Mouse (Mus musculus) monocyte, adult 59 days (primary cell): Measurements from ENCODE around the gene Defb10. TPM values are rescaled to one million over a fixed set of nuclear protein-coding genes. Genes with fewer than 3 reads are reported as not detected.

Experiments
- total RNA-seq, 2 experiments: library from RNA; stranded (reverse); gene quantifications; one replicate each; pipeline ENCODE4 v1.2.4; 2023

Defb10 gene
- not detected for total RNA-seq

DNA sequence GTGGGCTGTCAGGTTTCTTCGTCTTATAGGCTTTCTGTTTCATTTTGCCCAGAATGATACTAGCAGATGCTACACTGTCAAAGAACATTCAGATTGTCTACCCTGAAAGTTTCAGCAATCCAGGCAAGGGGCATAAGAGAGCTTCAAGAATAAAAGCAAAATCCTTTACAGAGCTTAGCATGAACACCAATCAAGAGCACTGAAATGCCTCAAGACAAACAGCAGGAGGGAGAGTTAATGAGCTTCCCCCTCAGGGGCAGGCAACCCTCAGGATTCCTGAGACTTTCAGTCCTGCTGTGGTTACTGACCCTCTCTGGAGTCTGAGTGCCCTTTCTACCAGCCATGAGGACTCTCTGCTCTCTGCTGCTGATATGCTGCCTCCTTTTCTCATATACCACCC lies at the start of gene Defb10:
Defb10 (plus strand) TSS at position 316 of the 400 bp plus-strand sequence.

DNA sequence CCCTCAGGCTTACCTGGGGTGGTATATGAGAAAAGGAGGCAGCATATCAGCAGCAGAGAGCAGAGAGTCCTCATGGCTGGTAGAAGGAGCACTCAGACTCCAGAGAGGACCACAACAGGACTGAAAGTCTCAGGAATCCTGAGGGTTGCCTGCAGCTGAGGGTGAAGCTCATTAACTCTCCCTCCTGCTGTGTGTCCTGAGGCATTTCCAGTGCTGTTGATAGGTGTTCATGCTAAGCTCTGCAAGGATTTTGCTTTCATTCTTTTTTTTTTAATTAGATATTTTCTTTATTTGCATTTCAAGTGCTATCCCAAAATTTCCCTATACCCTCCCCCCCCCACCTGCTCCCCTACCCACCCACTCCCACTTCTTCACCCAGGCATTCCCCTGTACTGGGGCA lies 26.6 kb downstream of the Defb10 start, which contains the start of gene Defb9:
Defb9 (minus strand) TSS at position 101 of the 400 bp plus-strand sequence.

DNA sequence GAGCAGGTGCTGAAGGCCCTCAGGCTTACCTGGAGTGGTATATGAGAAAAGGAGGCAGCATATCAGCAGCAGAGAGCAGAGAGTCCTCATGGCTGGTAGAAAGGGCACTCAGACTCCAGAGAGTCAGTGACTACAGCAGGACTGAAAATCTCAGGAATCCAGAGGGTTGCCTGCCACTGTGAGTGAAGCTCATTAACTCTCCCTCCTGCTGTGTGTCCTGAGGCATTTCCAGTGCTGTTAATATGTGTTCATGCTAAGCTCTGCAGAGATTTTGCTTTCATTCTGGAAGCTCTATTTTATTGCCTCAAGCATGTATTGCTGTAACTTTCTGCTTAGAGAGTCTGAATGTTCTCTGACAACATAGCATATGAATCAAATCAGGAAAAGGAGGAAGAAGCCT lies 47.6 kb downstream of the Defb10 start, which contains the start of gene Defb11:
Defb11 (minus strand) TSS at position 123 of the 400 bp plus-strand sequence.

Other genes with a start within 250 kb of the Defb10 start
- gene Defa26, start 240.7 kb upstream of the Defb10 start, total RNA-seq = not detected
- gene Defa17, start 203.1 kb upstream of the Defb10 start, total RNA-seq = not detected
- gene Defa34, start 193.1 kb upstream of the Defb10 start, total RNA-seq = not detected
- gene AY761184, start 155.3 kb upstream of the Defb10 start, total RNA-seq = not detected
- gene Defa24, start 124.4 kb upstream of the Defb10 start, total RNA-seq = not detected
- gene Defb50, start 35.4 kb upstream of the Defb10 start, total RNA-seq = not detected
- not detected for gene Defb2, start 19.0 kb upstream of the Defb10 start, total RNA-seq
- gene Defb9, start 26.5 kb downstream of the Defb10 start, total RNA-seq = not detected
- not detected for gene Defb11, start 47.5 kb downstream of the Defb10 start, total RNA-seq
- not detected for gene Defb15, start 73.8 kb downstream of the Defb10 start, total RNA-seq
- gene Defb35, start 79.5 kb downstream of the Defb10 start, total RNA-seq = not detected
- gene Defb13, start 87.9 kb downstream of the Defb10 start, total RNA-seq = not detected
- gene Fam90a1a, start 99.8 kb downstream of the Defb10 start, total RNA-seq = not detected
- gene Ccdc70, start 110.9 kb downstream of the Defb10 start, total RNA-seq = not detected
- gene Atp7b, start 201.4 kb downstream of the Defb10 start, total RNA-seq = under 1 TPM; 0.09 to 0.18 TPM
- gene Alg11, start 201.8 kb downstream of the Defb10 start, total RNA-seq = 10 to 100 TPM in 1 of 2 experiments, 1 to 10 TPM in 1; 9.1 to 13.5 TPM